Mouse (Mus musculus): ENCODE data around the gene Nsmce3. TPM values are rescaled to one million over a fixed set of nuclear protein-coding genes. Genes with fewer than 3 reads are reported as not detected.

Gene Nsmce3
- 4.4 TPM for polyA plus RNA-seq (2015; fragmentation: Illumina TruSeq; extraction: RNeasy Lipid Tissue Mini Kit (QIAGEN cat#74804); ENCODE audit: insufficient read depth, low replicate concordance)

GRCm38 (mm10) chr7:64872743-64873241, at the start of gene Nsmce3:
TSS of gene Nsmce3 (minus strand) at chr7:64872997.

Measured in spleen, adult 10 weeks (tissue).